Mouse (Mus musculus) embryonic facial prominence, embryonic 14.5 days (tissue): ENCODE results near the gene Plek2. TPM values are rescaled to one million over a fixed set of nuclear protein-coding genes. Genes with fewer than 3 reads are reported as not detected.
A peak's percentile ranks its signal among the peaks of the same experiment; 100 is the strongest.

ENCODE experiments used
- ATAC-seq: fragments of 200-750 bp; cut with Nextera tagmentation; 2 replicates; pipeline ENCODE4 v1.8.0; 2017; ENCODE audit warnings: low read depth, moderate number of reproducible peaks, moderate TSS enrichment
- DNase-seq: peaks from one replicate; pipeline ENCODE4 v3.0.0-alpha.2; 2015; ENCODE audit warnings: low spot score
- H3K27ac ChIP-seq: fragments of 300-500 bp; sonication (generic); replicated peaks from 2 replicates; pipeline ENCODE4 v1.5.1; 2014; ENCODE audit warnings: low read depth, mild to moderate bottlenecking, low read length, moderate library complexity
- H3K27me3 ChIP-seq: fragments of 300-500 bp; sonication (generic); replicated peaks from 2 replicates; pipeline ENCODE4 v1.6.1; 2014; ENCODE audit warnings: low read length; ENCODE audit not compliant: control insufficient read depth, insufficient read depth
- H3K36me3 ChIP-seq: fragments of 300-500 bp; sonication (generic); 2 replicates; pipeline ENCODE4 v1.6.1; 2014; ENCODE audit warnings: low read length, mixed read lengths; ENCODE audit not compliant: control insufficient read depth, insufficient read depth
- H3K4me1 ChIP-seq: fragments of 300-500 bp; sonication (generic); 2 replicates; pipeline ENCODE4 v1.6.1; 2014; ENCODE audit warnings: antibody characterized with exemption, low read length; ENCODE audit not compliant: control insufficient read depth, insufficient read depth
- H3K4me2 ChIP-seq: fragments of 300-500 bp; sonication (generic); 2 replicates; pipeline ENCODE4 v1.6.1; 2014; ENCODE audit warnings: low read depth, mild to moderate bottlenecking, low read length, moderate library complexity, mixed read lengths
- H3K4me3 ChIP-seq: fragments of 300-500 bp; sonication (generic); 2 replicates; pipeline ENCODE4 v1.5.1; 2014; ENCODE audit warnings: low read depth, mild to moderate bottlenecking, low read length
- H3K9ac ChIP-seq: fragments of 300-500 bp; sonication (generic); 2 replicates; pipeline ENCODE4 v1.6.1; 2014; ENCODE audit warnings: low read depth, mild to moderate bottlenecking, low read length, moderate library complexity, mixed read lengths
- H3K9me3 ChIP-seq: fragments of 300-500 bp; sonication (generic); 2 replicates; pipeline ENCODE4 v1.6.1; 2016; ENCODE audit warnings: low read length; ENCODE audit not compliant: control insufficient read depth
- WGBS: fragments of 180-500 bp; shearing (Covaris S2); extraction: QIAGEN DNeasy Blood & Tissue Kit; methylation state at CpG from one replicate; pipeline ENCODE4 v1.1.7; 2014; 5-methylcytosine and 5-hydroxymethylcytosine counted together
- polyA plus RNA-seq: library from polyadenylated mRNA; unstranded; fragments of >200 nt; fragmentation: Nextera tagmentation; extraction: Ambion mirVana; gene quantifications from 2 replicates; pipeline ENCODE4 v1.2.1, GENCODE M21; 2014

The Plek2 gene
- polyA plus RNA-seq, 1 experiment from 2014 or later, result 6.6 TPM

DNA sequence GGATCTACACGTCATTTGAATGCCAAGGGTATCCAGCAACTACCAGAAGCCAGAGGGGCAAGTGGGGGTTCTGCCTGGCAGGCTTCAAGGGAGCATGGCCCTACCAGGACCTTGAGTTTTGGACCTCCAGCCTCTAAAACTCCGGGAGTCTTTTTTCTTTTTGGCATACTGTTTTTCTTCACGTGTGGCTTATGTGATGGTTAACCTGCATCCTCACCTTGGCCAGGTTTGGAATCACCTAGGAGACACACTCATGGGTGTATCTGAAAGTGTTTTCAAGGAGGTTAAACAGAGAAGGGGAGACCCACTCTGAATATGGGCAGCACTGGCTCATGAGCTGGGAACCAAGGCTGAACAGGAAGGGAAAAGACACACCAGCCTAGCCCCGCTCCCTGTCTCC is 3.5 kb downstream of the Plek2 start:
- peaks cover 15% of the 10 kb centered on the region for H3K27me3 ChIP-seq
- H3K36me3 ChIP-seq, result no peaks in the 10 kb centered on the region
- ATAC-seq (no peak), DNase-seq (no peak)
- no peaks in the 10 kb centered on the region for H3K9me3 ChIP-seq
- WGBS, result 78% methylated on average over 4 of the region's 4 CpGs
- no peak overlapping the region for H3K4me2 ChIP-seq
- no peak overlapping the region for H3K27ac ChIP-seq
- H3K4me1 ChIP-seq, result peaks cover 7% of the 10 kb centered on the region; the same call in 1 of the 2 replicates
- no peak overlapping the region for H3K9ac ChIP-seq
- H3K4me3 ChIP-seq, result no peak overlapping the region

DNA sequence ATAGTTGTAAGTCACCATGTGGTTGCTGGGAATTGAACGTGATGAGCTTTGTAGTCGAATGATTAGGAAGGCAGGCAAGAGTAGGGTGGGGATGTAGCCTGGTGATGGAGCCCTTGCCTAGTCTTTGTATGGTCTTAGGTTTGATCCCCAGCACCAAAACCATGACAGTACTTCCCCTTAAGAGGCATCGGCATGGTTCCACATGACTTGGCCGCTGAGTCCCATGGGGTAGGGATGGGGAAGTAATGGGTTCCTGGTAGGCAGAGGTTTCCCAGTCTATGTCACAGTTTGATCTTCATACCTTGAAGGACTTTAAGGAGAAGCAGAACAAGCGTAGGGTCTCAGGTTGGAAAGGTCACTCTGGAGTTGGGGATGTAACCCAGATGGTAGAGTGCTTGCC is 5.3 kb downstream of the Plek2 start:
- no peak overlapping the region for H3K27ac ChIP-seq
- WGBS, result 82% methylated on average over 5 of the region's 5 CpGs
- peaks cover under 1% of the 10 kb centered on the region; the same call in 1 of the 2 replicates for H3K4me1 ChIP-seq
- H3K9me3 ChIP-seq, result no peaks in the 10 kb centered on the region
- H3K36me3 ChIP-seq, result no peaks in the 10 kb centered on the region
- no peaks in the 10 kb centered on the region; the same call in 1 of the 2 replicates for H3K27me3 ChIP-seq
- H3K4me3 ChIP-seq, result no peak overlapping the region
- H3K4me2 ChIP-seq, result no peak overlapping the region
- no peak for DNase-seq
- no peak overlapping the region for H3K9ac ChIP-seq
- ATAC-seq, result no peak

DNA sequence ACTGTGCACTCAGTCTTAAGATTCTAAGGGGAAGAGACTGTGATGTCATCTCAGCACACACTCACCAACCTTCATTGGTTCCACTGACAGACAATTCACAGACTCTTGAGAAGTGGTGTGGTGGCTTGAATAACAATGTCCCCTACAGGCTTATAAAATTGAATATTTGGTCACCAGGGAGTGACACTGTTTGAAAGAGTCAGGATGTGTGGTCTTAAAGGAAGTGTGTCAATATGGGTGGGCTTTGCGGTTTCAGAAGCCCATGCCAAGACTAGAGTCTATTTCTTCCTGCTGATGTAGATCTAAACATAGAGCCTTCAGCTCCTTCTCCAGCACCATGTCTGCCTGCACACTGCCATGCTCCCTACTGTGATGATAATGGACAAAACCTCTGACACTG is 8.9 kb downstream of the Plek2 start:
- H3K36me3 ChIP-seq, result no peaks in the 10 kb centered on the region
- no peak for DNase-seq
- H3K4me1 ChIP-seq, result no peaks in the 10 kb centered on the region
- no peak overlapping the region for H3K9ac ChIP-seq
- H3K4me2 ChIP-seq, result no peak overlapping the region
- no peak overlapping the region for H3K4me3 ChIP-seq
- H3K9me3 ChIP-seq, result no peaks in the 10 kb centered on the region
- ATAC-seq, result no peak
- H3K27me3 ChIP-seq, result no peaks in the 10 kb centered on the region
- WGBS, result 93% methylated on average over 1 of the region's 1 CpGs
- no peak overlapping the region for H3K27ac ChIP-seq

DNA sequence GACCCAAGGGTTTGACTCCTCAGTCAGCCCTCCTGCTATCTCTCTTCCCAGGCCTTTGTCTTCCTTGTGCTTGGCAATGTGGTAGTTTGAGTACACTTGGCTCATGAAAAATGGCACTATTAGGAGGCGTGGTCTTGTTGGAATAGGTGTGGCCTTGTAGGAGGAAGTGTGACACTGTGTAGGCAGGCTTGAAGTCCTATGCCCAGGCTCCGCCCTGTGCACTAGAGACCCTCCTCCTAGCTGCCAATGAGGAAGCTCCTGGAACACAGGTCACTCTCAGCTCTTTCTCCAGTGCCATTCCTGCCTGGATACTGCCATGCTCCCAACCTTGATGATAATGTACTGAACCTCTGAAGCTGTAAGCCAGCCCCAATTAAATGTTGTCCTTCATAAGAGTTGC is 15.6 kb downstream of the Plek2 start:
- no peaks in the 10 kb centered on the region for H3K27me3 ChIP-seq
- peaks cover 18% of the 10 kb centered on the region for H3K36me3 ChIP-seq
- ATAC-seq, result no peak
- 85% methylated on average over 2 of the region's 2 CpGs for WGBS
- no peak overlapping the region for H3K9ac ChIP-seq
- H3K4me1 ChIP-seq, result no peaks in the 10 kb centered on the region
- H3K9me3 ChIP-seq, result 0 out of 2 replicates have a peak, but pooled peaks cover 5% of the 10 kb centered on the region
- no peak overlapping the region for H3K4me3 ChIP-seq
- no peak for DNase-seq
- no peak overlapping the region for H3K27ac ChIP-seq
- no peak overlapping the region for H3K4me2 ChIP-seq

GRCm38 (mm10) chr12:78890062-78890461 is 16.7 kb downstream of the Plek2 start:
- Histone ChIP-seq H3K4me2 (no peak overlapping the region), H3K27me3 (no peaks in the 10 kb centered on the region), H3K9me3 (0 out of 2 replicates have a peak, but pooled peaks cover 5% of the 10 kb centered on the region), H3K4me3 (no peak overlapping the region), H3K9ac (no peak overlapping the region), H3K36me3 (peaks cover 28% of the 10 kb centered on the region), H3K4me1 (no peaks in the 10 kb centered on the region), H3K27ac (no peak overlapping the region)
- DNase-seq (no peak), ATAC-seq (no peak)
- 52% methylated on average over 1 of the region's 1 CpGs for WGBS

- Histone ChIP-seq H3K27me3 (no peaks in the 10 kb centered on the region), H3K9me3 (no peaks in the 10 kb centered on the region), H3K4me3 (no peak overlapping the region), H3K4me1 (no peaks in the 10 kb centered on the region), H3K27ac (no peak overlapping the region), H3K9ac (no peak overlapping the region), H3K36me3 (peaks cover 79% of the 10 kb centered on the region), H3K4me2 (no peak overlapping the region)
- ATAC-seq (no peak), DNase-seq (no peak)
- 97% methylated on average over 3 of the region's 3 CpGs for WGBS
Measured at GRCm38 (mm10) chr12:78874581-78874980, 32.2 kb downstream of the Plek2 start.

GRCm38 (mm10) chr12:78868115-78868514 is 38.6 kb downstream of the Plek2 start:
- Histone ChIP-seq H3K27ac (no peak overlapping the region), H3K4me1 (peaks cover 3% of the 10 kb centered on the region; the same call in 1 of the 2 replicates), H3K9me3 (no peaks in the 10 kb centered on the region), H3K9ac (no peak overlapping the region), H3K4me2 (no peak overlapping the region), H3K27me3 (no peaks in the 10 kb centered on the region), H3K4me3 (no peak overlapping the region), H3K36me3 (peaks cover 50% of the 10 kb centered on the region)
- no peak for ATAC-seq
- 90% methylated on average over 1 of the region's 1 CpGs for WGBS
- no peak for DNase-seq

DNA sequence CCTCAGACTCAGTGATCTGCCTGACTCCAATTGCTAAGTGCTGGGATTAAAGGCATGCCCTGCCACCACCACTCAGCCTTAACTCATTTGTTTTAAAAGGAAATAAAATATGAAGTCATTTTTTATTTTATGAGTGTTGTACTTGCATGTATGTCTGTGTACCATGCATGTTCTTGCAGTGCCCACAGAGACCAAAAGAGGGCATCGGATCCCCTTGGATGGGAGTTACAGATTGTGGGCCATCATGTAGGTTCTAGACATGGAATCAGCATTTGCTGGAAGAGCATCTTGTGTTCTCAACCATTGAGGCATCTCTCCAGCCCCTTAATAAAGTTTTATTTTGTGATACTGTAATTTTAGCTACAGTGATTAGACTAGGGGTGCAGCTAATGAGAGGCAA is 41.3 kb downstream of the Plek2 start:
- no peaks in the 10 kb centered on the region for H3K9me3 ChIP-seq
- peaks cover 34% of the 10 kb centered on the region for H3K36me3 ChIP-seq
- 95% methylated on average over 1 of the region's 1 CpGs for WGBS
- no peak overlapping the region for H3K9ac ChIP-seq
- H3K27me3 ChIP-seq, result no peaks in the 10 kb centered on the region
- DNase-seq, result no peak
- H3K4me3 ChIP-seq, result no peak overlapping the region
- peaks cover 11% of the 10 kb centered on the region for H3K4me1 ChIP-seq
- no peak overlapping the region for H3K4me2 ChIP-seq
- no peak for ATAC-seq
- no peak overlapping the region for H3K27ac ChIP-seq

DNA sequence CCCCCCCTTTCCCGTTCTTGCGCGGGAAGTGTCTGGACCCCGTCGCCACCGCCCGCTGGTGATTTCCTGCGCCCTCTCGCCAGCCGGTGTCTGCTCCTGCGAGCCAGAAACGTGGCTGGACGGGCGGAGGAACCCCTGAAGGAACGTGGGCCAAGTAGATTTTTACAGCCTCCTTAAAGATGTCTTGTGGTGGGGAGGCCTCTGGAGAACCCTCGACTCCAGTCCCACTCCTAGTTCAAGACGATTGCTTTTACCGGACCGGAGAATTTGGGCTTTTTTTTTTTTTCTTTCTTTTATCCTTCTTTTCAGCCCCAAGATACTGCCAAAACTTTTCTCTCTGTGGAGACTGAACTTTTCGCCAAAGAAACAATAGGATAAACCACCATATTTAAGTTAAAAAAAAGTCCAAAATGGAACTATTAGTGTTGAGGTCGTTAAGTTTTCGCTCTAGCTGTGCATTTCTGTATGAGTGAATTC is 44.5 kb downstream of the Plek2 start:
- H3K9me3 ChIP-seq, result no peaks in the 10 kb centered on the region
- peaks cover 10% of the 10 kb centered on the region; the same call in 1 of the 2 replicates for H3K36me3 ChIP-seq
- peak overlapping the region; percentile 88 for H3K27ac ChIP-seq
- H3K9ac ChIP-seq, result peak overlapping the region; percentile 96
- DNase-seq (no peak), ATAC-seq (peak; percentile 23; the same call in 1 of the 2 replicates)
- peaks cover 15% of the 10 kb centered on the region for H3K4me1 ChIP-seq
- H3K4me2 ChIP-seq, result peak overlapping the region; percentile 80
- under 1% methylated on average over 18 of the region's 22 CpGs for WGBS
- no peaks in the 10 kb centered on the region for H3K27me3 ChIP-seq
- peak overlapping the region; percentile 93 for H3K4me3 ChIP-seq
